8 mouse cellular contexts compared by ENCODE assay signal in the genomic region with DNA sequence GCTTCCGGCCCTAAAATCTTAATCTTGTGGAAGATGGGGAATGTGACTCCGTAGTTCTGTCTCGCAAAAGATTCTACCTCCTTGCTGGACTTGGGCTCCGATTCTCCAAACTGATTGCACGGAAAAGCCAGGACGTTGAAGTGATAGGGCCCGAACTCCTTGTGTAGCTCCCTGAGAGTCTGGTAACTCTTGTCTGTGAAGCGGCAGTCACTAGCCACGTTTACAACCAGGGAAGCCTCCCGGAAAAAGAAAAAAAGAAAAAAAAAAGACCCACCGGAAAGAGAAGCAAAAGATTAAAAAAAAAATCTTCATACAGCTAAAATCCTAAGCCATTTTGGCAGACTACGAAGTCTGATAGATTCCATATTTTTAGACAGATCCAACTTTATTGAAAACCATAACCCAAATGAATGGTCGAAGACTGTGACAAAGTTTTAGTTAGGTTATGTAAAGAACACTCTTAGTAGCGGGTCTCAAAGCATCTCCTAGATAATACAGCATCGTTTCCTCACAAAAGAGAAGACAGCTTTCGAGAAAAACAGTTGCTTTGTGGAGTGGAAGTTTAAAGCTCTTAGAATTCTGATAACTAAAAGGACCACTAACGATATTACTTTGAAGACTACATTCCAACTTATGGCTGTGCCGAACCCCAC. TPM values are rescaled to one million over a fixed set of nuclear protein-coding genes. Genes with fewer than 3 reads are reported as not detected.
DNase-seq lines count a peak whose midpoint lies in the region; ATAC-seq lines count a peak whose summit lies in the region.

No protein-coding gene starts in this region.

- intact Hi-C loops in heart, postnatal 36 days (cut with DNase I) = loop anchor here (1.0 to 10.0 kb wide), 4 partner anchors 92 to 819 kb away; a partner anchor contains a TSS

- no peaks in the 10 kb centered on the region for H3K36me3 ChIP-seq in heart, embryonic 11.5 days (ENCODE audit: control insufficient read depth, insufficient read depth, low read length)
- H3K36me3 ChIP-seq in hindbrain, embryonic 10.5 days = peaks cover 34% of the 10 kb centered on the region
- peaks cover 5% of the 10 kb centered on the region; the same call in 1 of the 2 replicates for H3K36me3 ChIP-seq in midbrain, embryonic 11.5 days (ENCODE audit: control insufficient read depth, insufficient read depth, low read length)

- no peak for ATAC-seq in heart, embryonic 11.5 days (replicated peaks; ENCODE audit: insufficient number of reproducible peaks, low FRiP score, low TSS enrichment)
- ATAC-seq in midbrain, embryonic 11.5 days (ENCODE audit: low FRiP score) = no peak

- peak overlapping the region; percentile 67 for H3K4me2 ChIP-seq in heart, embryonic 11.5 days
- H3K4me2 ChIP-seq in midbrain, embryonic 11.5 days = peak overlapping the region; percentile 47

- peak overlapping the region; percentile 68 for H3K4me3 ChIP-seq in heart, embryonic 11.5 days (ENCODE audit: low read depth, low read length)
- H3K4me3 ChIP-seq in brown adipose tissue, adult 24 weeks (ENCODE audit: insufficient read depth, low read depth, low read length) = peak overlapping the region; percentile 68
- H3K4me3 ChIP-seq in hindbrain, embryonic 10.5 days = peak overlapping the region; percentile 61
- peak overlapping the region; percentile 45 for H3K4me3 ChIP-seq in midbrain, embryonic 11.5 days (ENCODE audit: low read depth, low read length)

- no peaks in the 10 kb centered on the region for H3K27me3 ChIP-seq in heart, embryonic 11.5 days (ENCODE audit: control insufficient read depth, insufficient read depth, low read length)
- no peaks in the 10 kb centered on the region for H3K27me3 ChIP-seq in hindbrain, embryonic 10.5 days (ENCODE audit: insufficient read depth, poor library complexity, severe bottlenecking)
- no peaks in the 10 kb centered on the region for H3K27me3 ChIP-seq in midbrain, embryonic 11.5 days (ENCODE audit: control insufficient read depth, insufficient read depth, low read length)

- H3K9ac ChIP-seq in heart, embryonic 11.5 days (ENCODE audit: low read depth, low read length) = peak overlapping the region; percentile 82
- H3K9ac ChIP-seq in midbrain, embryonic 11.5 days (ENCODE audit: low read length) = peak overlapping the region; percentile 60

- WGBS in heart, embryonic 11.5 days (ENCODE audit: insufficient replicate concordance) = 15% methylated on average over 18 of the region's 18 CpGs
- 33% methylated on average over 18 of the region's 18 CpGs for WGBS in hindbrain, embryonic 10.5 days
- WGBS in midbrain, embryonic 11.5 days = 27% methylated on average over 18 of the region's 18 CpGs

- H3K9me3 ChIP-seq in heart, embryonic 11.5 days (replicated peaks; ENCODE audit: control insufficient read depth, low read length) = no peaks in the 10 kb centered on the region
- no peaks in the 10 kb centered on the region for H3K9me3 ChIP-seq in hindbrain, embryonic 10.5 days
- no peaks in the 10 kb centered on the region for H3K9me3 ChIP-seq in midbrain, embryonic 11.5 days (ENCODE audit: control insufficient read depth, low read length)

- H3K4me1 ChIP-seq in heart, embryonic 11.5 days (ENCODE audit: control insufficient read depth, insufficient read depth, low read length) = peaks cover 4% of the 10 kb centered on the region
- H3K4me1 ChIP-seq in brown adipose tissue, adult 24 weeks (ENCODE audit: control insufficient read depth, insufficient read depth, insufficient read length, low read length) = no peaks in the 10 kb centered on the region
- H3K4me1 ChIP-seq in hindbrain, embryonic 10.5 days (replicated peaks) = peaks cover 18% of the 10 kb centered on the region
- peaks cover 4% of the 10 kb centered on the region for H3K4me1 ChIP-seq in midbrain, embryonic 11.5 days (ENCODE audit: control insufficient read depth, insufficient read depth, low read length)

- H3K27ac ChIP-seq in heart, embryonic 11.5 days (ENCODE audit: low read depth, low read length) = peak overlapping the region; percentile 66
- H3K27ac ChIP-seq in brown adipose tissue, adult 24 weeks (replicated peaks; ENCODE audit: low read depth, low read length) = peak overlapping the region; percentile 38
- peak overlapping the region; percentile 89 for H3K27ac ChIP-seq in hindbrain, embryonic 10.5 days
- H3K27ac ChIP-seq in midbrain, embryonic 11.5 days (ENCODE audit: low read depth, low read length) = no peak overlapping the region

- no peak for DNase-seq in heart, postnatal 36 days
- DNase-seq in hindbrain, embryonic 10.5 days (ENCODE audit: low spot score) = no peak
- peak; percentile 90 for DNase-seq in midbrain, embryonic 11.5 days (ENCODE audit: low spot score, missing footprints)
- DNase-seq in right cerebral cortex, adult 2 months (ENCODE audit: low spot score in 2 of 2) = no peak
- no peak for DNase-seq in thymus, postnatal 25 days
- no peak for DNase-seq in natural killer cell, adult 2 months (ENCODE audit: low spot score in 2 of 2)

RNA-seq across cellular contexts. Expression of a gene that starts 0.6 kb away (rescaled TPM):
- polyA plus RNA-seq in heart, embryonic 11.5 days (2014; fragmentation: Nextera tagmentation; extraction: Ambion mirVana) = 147 and 151 TPM in 2 replicates
- total RNA-seq in heart, postnatal 36 days (2021) = 10 to 100 TPM; 34.5 to 37.7 TPM
- 143 and 181 TPM in 2 replicates for polyA plus RNA-seq in brown adipose tissue, adult 24 weeks (2012; ENCODE audit: insufficient read depth, insufficient read length, missing spikeins)
- 88.0 and 94.2 TPM in 2 replicates for polyA plus RNA-seq in hindbrain, embryonic 10.5 days (2016; fragmentation: Nextera tagmentation; extraction: Ambion mirVana)
- polyA plus RNA-seq in midbrain, embryonic 11.5 days (2014; fragmentation: Nextera tagmentation; extraction: Ambion mirVana) = 117 and 123 TPM in 2 replicates

RNA-seq across cellular contexts. Expression of a gene that starts 10.7 kb away (rescaled TPM):
- 0.14 TPM in 1 of 2 replicates, not detected in the other for polyA plus RNA-seq in heart, embryonic 11.5 days (2014; fragmentation: Nextera tagmentation; extraction: Ambion mirVana)
- not detected for total RNA-seq in heart, postnatal 36 days (2021)
- not detected in 2 replicates for polyA plus RNA-seq in brown adipose tissue, adult 24 weeks (2012; ENCODE audit: insufficient read depth, insufficient read length, missing spikeins)
- polyA plus RNA-seq in hindbrain, embryonic 10.5 days (2016; fragmentation: Nextera tagmentation; extraction: Ambion mirVana) = 1.7 and 1.9 TPM in 2 replicates
- polyA plus RNA-seq in midbrain, embryonic 11.5 days (2014; fragmentation: Nextera tagmentation; extraction: Ambion mirVana) = not detected in 2 replicates

RNA-seq across cellular contexts. Expression of a gene that starts 51.9 kb away (rescaled TPM):
- not detected in 2 replicates for polyA plus RNA-seq in heart, embryonic 11.5 days (2014; fragmentation: Nextera tagmentation; extraction: Ambion mirVana)
- total RNA-seq in heart, postnatal 36 days (2021) = not detected
- not detected in 2 replicates for polyA plus RNA-seq in brown adipose tissue, adult 24 weeks (2012; ENCODE audit: insufficient read depth, insufficient read length, missing spikeins)
- polyA plus RNA-seq in hindbrain, embryonic 10.5 days (2016; fragmentation: Nextera tagmentation; extraction: Ambion mirVana) = 2.9 and 3.6 TPM in 2 replicates
- 0.12 TPM in 2 replicates for polyA plus RNA-seq in midbrain, embryonic 11.5 days (2014; fragmentation: Nextera tagmentation; extraction: Ambion mirVana)

RNA-seq across cellular contexts. Expression of a gene that starts 55.2 kb away (rescaled TPM):
- not detected in 2 replicates for polyA plus RNA-seq in heart, embryonic 11.5 days (2014; fragmentation: Nextera tagmentation; extraction: Ambion mirVana)
- total RNA-seq in heart, postnatal 36 days (2021) = under 1 TPM in 1 of 2 experiments, not detected in 1; 0.51 TPM
- polyA plus RNA-seq in brown adipose tissue, adult 24 weeks (2012; ENCODE audit: insufficient read depth, insufficient read length, missing spikeins) = not detected in 2 replicates
- not detected in 2 replicates for polyA plus RNA-seq in hindbrain, embryonic 10.5 days (2016; fragmentation: Nextera tagmentation; extraction: Ambion mirVana)
- not detected in 2 replicates for polyA plus RNA-seq in midbrain, embryonic 11.5 days (2014; fragmentation: Nextera tagmentation; extraction: Ambion mirVana)

RNA-seq across cellular contexts. Expression of a gene that starts 58.0 kb away (rescaled TPM):
- polyA plus RNA-seq in heart, embryonic 11.5 days (2014; fragmentation: Nextera tagmentation; extraction: Ambion mirVana) = 0.13 and 0.18 TPM in 2 replicates
- under 1 TPM; 0.19 to 0.67 TPM for total RNA-seq in heart, postnatal 36 days (2021)
- polyA plus RNA-seq in brown adipose tissue, adult 24 weeks (2012; ENCODE audit: insufficient read depth, insufficient read length, missing spikeins) = 0.95 TPM in 1 of 2 replicates, not detected in the other
- 4.3 and 4.9 TPM in 2 replicates for polyA plus RNA-seq in hindbrain, embryonic 10.5 days (2016; fragmentation: Nextera tagmentation; extraction: Ambion mirVana)
- polyA plus RNA-seq in midbrain, embryonic 11.5 days (2014; fragmentation: Nextera tagmentation; extraction: Ambion mirVana) = 0.39 and 0.68 TPM in 2 replicates
